Mouse (Mus musculus) natural killer cell, adult 2 months (primary cell): ENCODE data around the gene 4931428F04Rik.

Source experiments
- DNase-seq, 2 experiments: peaks; one replicate each; pipeline ENCODE4 v3.0.0; 2022; ENCODE audit warnings: low spot score in 2 of 2

The 4931428F04Rik gene

DNA sequence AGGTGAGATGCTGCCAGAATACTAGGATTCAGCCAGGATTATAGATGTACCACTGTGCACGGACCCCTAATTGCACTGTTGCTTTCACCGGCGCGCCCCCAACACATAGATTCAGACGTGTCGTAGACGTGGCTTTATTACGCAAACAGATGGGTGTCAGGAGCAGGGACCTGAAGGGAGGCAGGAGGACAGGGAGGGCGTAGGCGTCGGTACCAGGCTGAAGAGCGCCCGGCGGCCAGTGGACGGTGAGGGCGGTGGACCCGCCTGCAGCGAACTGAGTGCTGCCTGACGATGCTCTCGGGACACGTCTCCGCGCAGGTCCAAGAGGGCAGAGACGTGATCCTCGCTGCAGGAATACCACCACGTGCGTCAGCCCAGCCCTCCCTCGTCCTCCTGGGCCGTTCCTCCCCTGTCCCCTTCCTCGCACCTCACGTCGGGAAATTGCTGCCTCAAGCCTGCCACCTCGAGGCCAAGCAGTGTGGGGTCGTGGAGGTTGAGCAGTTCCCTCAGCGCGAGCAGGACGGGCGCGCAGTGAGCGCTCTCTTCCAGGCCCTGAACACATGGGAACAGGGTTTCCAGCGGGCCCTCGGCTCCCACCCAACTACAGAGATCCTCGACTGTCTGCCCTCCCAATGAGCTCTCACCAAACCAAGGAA is at the start of gene 4931428F04Rik:
TSS of gene 4931428F04Rik (minus strand) at position 60 of the 656 bp plus-strand sequence.
- DNase-seq = no peak

GRCm38 (mm10) chr8:105338992-105339391 is 49.3 kb upstream of the 4931428F04Rik start:
- DNase-seq = no peak

- no peak for DNase-seq
These were observed 46.9 kb upstream of the 4931428F04Rik start for GRCm38 (mm10) chr8:105336373-105337130.

DNA sequence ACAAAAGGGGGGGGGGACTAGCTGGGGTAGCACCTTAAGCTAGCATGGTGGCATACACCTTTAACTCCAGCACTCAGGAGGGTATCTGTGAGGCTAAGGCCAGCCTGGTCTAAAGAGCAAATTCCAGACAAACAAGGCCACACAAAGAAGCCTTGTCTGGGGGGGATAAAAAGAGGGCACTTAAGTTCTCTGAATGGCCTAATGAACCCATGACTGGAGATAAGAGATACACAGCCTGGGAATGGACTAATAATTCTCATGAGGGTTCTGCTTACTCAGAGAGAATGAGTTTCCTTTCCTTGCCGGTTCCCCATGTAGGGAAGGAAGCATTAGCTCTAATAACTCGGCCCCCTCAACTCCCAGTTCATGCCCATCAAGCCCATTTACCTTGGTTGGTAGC is 42.9 kb upstream of the 4931428F04Rik start:
- no peak for DNase-seq

GRCm38 (mm10) chr8:105331931-105332330 is 42.3 kb upstream of the 4931428F04Rik start:
- no peak for DNase-seq

DNA sequence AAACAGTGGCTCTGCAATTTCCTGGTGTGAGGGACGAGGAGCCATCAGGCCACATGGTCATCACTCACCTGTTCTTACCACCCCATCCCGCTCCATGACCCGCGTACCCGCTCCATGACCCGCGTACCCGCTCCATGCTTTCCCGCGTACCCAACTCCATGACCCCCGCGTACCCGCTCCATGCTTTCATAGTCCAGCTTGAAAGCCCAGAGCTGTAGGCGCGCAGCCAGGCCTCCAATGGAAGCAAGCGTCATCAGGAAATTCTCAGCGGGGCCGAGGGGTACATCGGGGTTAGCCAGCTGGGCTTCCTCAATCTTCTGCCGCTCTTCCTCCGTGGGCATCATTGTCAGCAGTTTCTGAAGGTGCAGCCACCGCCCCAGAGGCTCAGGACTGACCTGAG is 41.8 kb upstream of the 4931428F04Rik start:
- no peak for DNase-seq

- no peak for DNase-seq
These were observed 40.7 kb upstream of the 4931428F04Rik start for GRCm38 (mm10) chr8:105330325-105330724.

- DNase-seq = no peak
These were observed 37.3 kb upstream of the 4931428F04Rik start for GRCm38 (mm10) chr8:105326968-105327367.

GRCm38 (mm10) chr8:105326141-105326672 is 36.5 kb upstream of the 4931428F04Rik start, which contains the start of the genes Lrrc29 and Tmem208:
Lrrc29 (minus strand) TSS chr8:105326278.
Tmem208 (plus strand) TSS chr8:105326354.
- peak; percentile 94 to 95 for DNase-seq

DNA sequence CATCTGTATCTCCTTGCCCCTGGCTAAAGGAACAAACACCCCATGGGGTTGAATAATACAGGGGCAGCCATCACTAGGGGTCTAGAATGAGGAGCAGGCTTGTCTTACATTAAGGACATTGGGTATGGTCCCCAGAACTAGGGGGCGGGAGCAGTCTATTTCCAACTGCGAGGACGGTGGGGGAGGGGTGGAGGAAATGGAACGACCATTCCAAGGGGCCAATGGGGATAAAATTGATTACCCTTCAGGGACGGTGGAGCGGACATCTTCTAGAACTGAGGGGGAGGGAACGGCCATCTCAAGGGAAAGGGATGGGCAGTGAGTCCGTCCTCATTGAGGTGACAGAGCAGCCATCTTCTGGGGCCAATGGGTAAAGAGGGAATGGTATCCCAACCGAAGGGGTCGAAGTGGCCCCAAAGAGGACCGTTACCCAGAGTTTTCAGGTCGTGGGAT is 36.0 kb upstream of the 4931428F04Rik start:
- no peak for DNase-seq

GRCm38 (mm10) chr8:105323183-105323582 is 33.5 kb upstream of the 4931428F04Rik start:
- DNase-seq = no peak

DNA sequence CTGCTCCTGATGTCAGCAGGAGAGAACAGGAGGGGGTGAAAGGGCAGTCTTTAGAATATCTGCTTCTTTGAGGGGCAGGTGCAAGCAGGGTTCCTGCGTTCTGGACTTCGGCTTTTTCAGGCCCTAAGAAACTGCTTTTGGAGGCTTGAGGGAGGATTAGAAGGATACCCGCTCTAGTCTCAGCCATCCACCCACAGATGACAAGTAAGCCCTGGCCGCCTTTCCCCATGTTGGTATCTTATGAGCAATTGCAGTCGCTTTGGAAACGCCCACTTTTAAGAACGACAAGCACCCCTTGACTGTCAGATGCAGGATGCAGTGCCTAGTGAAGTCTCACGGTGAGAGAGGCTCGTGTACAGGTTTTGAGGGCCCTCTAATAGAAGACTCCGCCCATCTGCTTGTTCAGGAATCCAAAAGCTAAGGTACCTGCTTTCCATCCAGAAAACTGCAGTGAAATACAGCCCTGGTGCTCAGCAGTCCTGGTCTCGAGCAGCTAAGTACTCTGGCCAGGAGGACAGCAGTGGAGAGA is 29.1 kb upstream of the 4931428F04Rik start:
- no peak for DNase-seq

DNA sequence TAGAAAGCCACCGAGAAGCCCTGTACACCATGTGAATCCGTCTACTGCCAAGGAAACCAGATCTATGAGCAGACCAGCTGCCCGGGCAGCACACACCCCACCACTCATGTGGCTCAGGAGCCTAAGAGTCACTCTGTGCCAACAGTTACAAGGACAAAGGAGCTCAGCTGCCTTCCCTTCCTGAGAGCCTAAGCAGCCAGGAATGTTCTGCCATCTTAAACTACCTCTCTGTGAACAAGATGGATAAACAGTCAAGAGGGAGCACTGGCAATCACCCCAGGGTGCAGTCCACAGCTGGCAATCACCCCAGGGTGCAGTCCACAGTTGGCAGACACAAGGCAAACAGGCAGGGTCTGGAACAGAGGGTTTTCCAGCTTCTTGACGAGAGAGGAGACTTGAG is 28.3 kb upstream of the 4931428F04Rik start:
- no peak for DNase-seq

- no peak for DNase-seq
These were observed 25.6 kb upstream of the 4931428F04Rik start for GRCm38 (mm10) chr8:105315073-105315769.

DNA sequence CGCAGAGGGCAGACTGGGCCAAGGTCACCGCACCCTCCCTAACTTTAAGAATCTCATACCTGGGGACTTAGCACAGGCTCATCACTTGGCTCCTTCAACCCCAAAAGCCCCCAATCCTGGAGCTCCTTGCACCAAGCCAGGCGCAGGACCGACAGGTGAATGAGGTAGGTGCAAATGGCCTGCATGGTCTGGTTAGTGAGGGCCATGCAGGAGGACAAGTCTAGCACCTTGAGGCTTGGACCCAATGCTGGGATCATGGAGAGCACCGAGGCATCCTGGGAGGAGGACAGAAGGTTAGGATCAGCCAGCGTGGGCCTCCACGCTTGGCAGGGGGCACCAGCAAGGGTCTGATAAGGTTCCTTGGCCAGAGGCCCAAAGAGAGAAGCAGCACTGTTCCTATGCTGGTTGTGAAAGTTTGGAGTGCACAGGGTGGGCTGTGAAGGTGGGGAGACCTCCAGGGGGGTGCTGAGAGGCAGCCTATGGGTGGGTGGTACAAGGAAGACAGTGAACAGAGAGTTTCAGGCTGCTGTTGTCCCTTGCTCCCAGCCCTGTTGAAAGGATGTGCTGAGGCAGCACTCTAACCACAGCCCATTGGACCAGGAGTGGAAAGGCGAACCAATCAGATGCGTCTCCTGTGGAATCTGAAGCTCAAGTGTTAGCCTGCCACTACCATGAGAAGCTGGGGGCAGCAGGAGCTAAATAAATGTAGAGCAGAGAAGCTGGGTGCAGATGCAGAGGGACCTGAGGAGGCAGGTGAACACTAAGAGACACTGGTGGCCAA is 24.1 kb upstream of the 4931428F04Rik start:
- DNase-seq = no peak

DNA sequence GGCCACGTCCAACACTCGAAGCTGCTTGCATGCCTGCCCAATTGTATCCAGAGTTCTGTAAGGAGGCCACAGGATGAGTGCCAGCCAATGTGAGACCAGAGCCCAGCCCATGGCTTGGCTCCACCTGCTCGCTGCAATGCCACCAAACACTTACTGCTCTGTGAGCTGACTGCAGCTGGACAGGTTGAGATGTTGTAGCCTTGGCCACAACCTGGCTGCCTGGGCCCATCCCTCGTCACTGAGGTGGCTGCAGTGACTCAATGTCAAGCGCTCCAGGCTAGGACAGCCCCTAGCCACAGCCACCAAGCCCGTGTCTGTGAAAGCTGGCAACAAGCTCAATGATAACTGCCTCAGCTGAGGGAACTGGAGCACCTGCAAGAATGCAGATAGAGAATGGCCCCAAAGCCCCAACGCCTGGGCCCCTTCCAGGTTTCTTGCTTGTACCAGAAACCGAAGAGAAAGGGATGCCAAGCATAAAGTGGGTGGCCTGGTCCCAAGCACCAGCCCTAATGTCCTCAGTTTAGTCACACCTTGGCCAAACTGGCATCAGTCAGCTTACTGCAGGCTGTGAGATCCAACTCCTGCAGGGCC is 23.3 kb upstream of the 4931428F04Rik start:
- no peak for DNase-seq

GRCm38 (mm10) chr8:105311718-105312117 is 22.1 kb upstream of the 4931428F04Rik start:
- DNase-seq = no peak

DNA sequence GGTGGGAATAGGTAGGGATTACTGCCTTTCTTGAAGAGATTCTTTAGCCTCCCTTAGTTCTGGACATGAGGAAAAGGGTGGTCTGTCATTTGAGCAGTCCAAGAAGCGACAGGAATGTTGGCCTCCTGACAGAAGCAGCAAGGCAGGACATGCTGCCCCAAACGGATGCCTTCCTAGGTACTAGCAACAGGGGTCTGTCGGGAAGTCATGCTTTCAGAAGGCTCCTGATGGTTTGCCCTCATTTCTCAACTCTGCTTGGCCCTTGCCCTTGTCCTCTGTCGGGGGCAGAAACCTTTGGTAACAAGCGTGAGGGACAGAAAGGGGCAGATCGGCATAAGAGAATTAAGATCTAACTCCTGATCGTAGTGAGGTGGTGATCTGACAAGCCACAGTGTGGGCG is 20.5 kb upstream of the 4931428F04Rik start:
- no peak for DNase-seq

DNA sequence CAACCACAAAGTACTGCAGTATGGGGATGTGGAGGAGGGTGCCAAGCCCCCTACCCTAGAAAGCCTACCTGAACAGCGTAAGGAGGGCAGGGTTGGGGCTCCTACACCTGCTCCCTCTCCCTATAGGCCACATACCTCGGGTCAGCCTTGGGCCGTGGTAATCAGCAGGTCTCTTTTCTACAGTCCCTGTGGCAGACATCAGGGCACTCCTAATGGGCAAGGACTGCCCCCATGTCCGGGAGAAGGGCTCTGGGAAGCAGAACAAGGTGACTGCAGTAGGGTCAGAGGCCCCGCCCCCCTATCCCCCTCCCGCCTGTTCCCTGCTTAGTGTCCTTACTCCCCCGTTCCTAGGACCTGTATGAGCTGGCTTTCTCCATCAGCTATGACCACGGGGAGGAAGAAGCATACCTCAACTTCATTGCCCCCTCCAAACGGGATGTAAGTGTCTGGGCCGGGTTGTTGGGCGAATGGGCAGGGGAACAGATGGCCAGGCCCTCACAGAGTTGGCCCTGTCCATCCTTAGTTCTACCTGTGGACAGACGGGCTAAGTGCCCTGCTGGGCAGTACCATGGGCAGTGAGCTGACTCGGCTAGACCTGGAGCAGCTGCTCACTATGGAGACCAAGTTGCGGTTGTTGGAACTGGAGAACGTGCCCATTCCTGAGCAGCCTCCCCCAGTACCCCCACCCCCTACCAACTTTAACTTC is 19.6 kb upstream of the 4931428F04Rik start:
- no peak for DNase-seq

DNA sequence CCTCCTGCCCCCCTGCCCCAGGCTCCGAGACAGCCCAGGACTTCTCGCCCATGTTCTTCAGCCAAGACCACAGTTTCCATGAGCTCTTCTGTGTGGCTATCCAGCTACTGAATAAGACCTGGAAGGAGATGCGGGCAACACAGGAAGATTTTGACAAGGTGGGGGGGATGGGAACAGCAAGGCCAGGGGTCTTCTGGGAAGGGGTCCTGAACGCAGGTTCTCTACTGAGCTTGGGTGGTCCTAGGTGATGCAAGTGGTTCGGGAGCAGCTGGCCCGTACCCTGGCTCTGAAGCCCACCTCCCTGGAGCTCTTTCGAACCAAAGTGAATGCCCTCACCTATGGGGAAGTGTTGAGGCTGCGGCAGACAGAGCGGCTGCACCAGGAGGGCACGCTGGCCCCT is 18.8 kb upstream of the 4931428F04Rik start:
- no peak for DNase-seq
